Mouse (Mus musculus): ENCODE measurements around the gene Gm37419. TPM values are rescaled to one million over a fixed set of nuclear protein-coding genes. Genes with fewer than 3 reads are reported as not detected.

Gm37419 gene
- polyA plus RNA-seq, 1 experiment from 2014 or later: not detected

- peak overlapping the region; percentile 29; the same call in 1 of the 2 replicates for H3K9ac ChIP-seq
- H3K4me2 ChIP-seq: peak overlapping the region; percentile 72
- peak; percentile 68 for ATAC-seq (ENCODE audit: low FRiP score)
- no peak overlapping the region for H3K27ac ChIP-seq
- H3K36me3 ChIP-seq (replicated peaks): no peaks in the 10 kb centered on the region
- peaks cover 75% of the 10 kb centered on the region for H3K27me3 ChIP-seq
- H3K9me3 ChIP-seq: no peaks in the 10 kb centered on the region
- peaks cover 48% of the 10 kb centered on the region for H3K4me1 ChIP-seq
- peak overlapping the region; percentile 38 for H3K4me3 ChIP-seq (replicated peaks)
- 2% methylated on average over 28 of the region's 28 CpGs for WGBS
Measured at GRCm38 (mm10) chr16:23981925-23982851, 6.1 kb upstream of the Gm37419 start.

- Histone ChIP-seq H3K27me3 (peaks cover 75% of the 10 kb centered on the region), H3K4me1 (peaks cover 50% of the 10 kb centered on the region), H3K9me3 (no peaks in the 10 kb centered on the region), H3K4me3 (replicated peaks) (peak overlapping the region; percentile 36), H3K4me2 (peak overlapping the region; percentile 72), H3K9ac (peak overlapping the region; percentile 13; the same call in 1 of the 2 replicates), H3K27ac (no peak overlapping the region), H3K36me3 (replicated peaks) (no peaks in the 10 kb centered on the region)
- under 1% methylated on average over 32 of the region's 33 CpGs for WGBS
- 0 out of 2 replicates have a peak, but pooled peaks have one; percentile 8 for ATAC-seq (ENCODE audit: low FRiP score)
Measured at GRCm38 (mm10) chr16:23982891-23983588, 5.2 kb upstream of the Gm37419 start.

GRCm38 (mm10) chr16:23984183-23984582, 4.1 kb upstream of the Gm37419 start:
- H3K27me3 ChIP-seq: peaks cover 67% of the 10 kb centered on the region
- H3K27ac ChIP-seq: no peak overlapping the region
- H3K4me2 ChIP-seq: peak overlapping the region; percentile 72
- H3K9ac ChIP-seq: peak overlapping the region; percentile 39; the same call in 1 of the 2 replicates
- peaks cover 50% of the 10 kb centered on the region for H3K4me1 ChIP-seq
- H3K9me3 ChIP-seq: no peaks in the 10 kb centered on the region
- peak; percentile 48 for ATAC-seq (ENCODE audit: low FRiP score)
- peak overlapping the region; percentile 36 for H3K4me3 ChIP-seq (replicated peaks)
- 1% methylated on average over 22 of the region's 22 CpGs for WGBS
- no peaks in the 10 kb centered on the region for H3K36me3 ChIP-seq (replicated peaks)

DNA sequence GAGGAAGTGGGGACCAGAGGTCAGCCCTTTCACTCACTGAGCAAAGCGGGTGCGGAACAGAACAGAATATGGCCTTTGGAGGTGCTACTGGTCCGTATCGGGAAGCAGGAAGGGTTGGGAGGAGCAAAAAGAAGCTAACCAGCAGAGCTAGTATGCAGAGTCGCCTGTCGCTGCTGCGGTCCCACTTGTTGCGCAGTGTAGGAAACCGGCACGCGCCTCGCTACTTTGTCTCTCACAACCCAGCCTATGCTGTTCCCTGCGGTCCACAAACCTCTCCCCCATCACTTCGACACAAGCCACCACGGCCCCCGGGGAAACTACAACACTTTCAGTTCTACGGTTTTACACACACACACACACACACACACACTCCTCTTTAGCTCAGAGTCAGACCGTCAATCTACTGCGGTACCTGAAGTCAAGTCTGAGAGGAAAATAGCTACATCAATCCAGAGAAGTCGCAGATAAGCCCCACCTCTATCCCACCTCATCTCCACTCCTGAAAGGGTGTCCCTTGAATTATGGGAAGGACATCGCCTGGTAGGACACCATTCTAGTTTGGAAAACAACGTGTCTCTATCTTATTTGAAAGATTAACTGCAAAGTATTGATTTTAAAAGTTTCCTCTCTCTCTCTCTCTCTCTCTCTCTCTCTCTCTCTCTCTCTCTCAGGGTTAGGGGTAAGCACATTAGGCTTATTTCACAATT, 3.4 kb upstream of the Gm37419 start:
- Histone ChIP-seq H3K27ac (no peak overlapping the region), H3K4me3 (replicated peaks) (peak overlapping the region; percentile 36), H3K4me1 (peaks cover 56% of the 10 kb centered on the region), H3K27me3 (peaks cover 59% of the 10 kb centered on the region), H3K4me2 (peak overlapping the region; percentile 72), H3K9me3 (no peaks in the 10 kb centered on the region), H3K9ac (peak overlapping the region; percentile 39; the same call in 1 of the 2 replicates), H3K36me3 (replicated peaks) (no peaks in the 10 kb centered on the region)
- ATAC-seq (ENCODE audit: low FRiP score): no peak
- WGBS: under 1% methylated on average over 22 of the region's 22 CpGs

DNA sequence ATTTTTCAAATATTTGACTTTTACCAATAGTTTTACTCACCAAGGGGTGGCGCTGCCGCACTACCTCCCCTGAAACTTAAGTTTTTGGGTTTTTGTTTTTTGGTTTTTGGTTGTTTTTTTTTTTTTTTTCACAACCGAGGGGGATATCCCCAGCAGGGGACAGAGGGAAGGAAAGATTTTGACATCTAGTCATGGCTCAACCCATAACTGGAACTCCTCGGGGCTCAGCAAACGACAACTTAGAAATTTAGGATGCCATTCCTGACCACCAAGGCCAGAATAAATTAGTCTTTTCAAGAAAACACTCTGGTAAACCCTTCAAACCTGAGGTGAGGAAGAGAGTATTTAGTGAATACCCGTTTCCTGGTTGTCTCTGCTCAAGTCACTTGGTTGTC, 2.8 kb upstream of the Gm37419 start:
- H3K36me3 ChIP-seq (replicated peaks): no peaks in the 10 kb centered on the region
- H3K27ac ChIP-seq: no peak overlapping the region
- H3K27me3 ChIP-seq: peaks cover 56% of the 10 kb centered on the region
- WGBS: 1% methylated on average over 6 of the region's 6 CpGs
- ATAC-seq (ENCODE audit: low FRiP score): no peak
- H3K4me1 ChIP-seq: peaks cover 61% of the 10 kb centered on the region
- no peak overlapping the region for H3K9ac ChIP-seq
- H3K4me3 ChIP-seq (replicated peaks): no peak overlapping the region
- H3K4me2 ChIP-seq: peak overlapping the region; percentile 95
- H3K9me3 ChIP-seq: no peaks in the 10 kb centered on the region

- Histone ChIP-seq H3K9ac (0 out of 2 replicates have a peak overlapping the region, but pooled peaks have one; percentile 87), H3K27ac (no peak overlapping the region), H3K4me3 (replicated peaks) (peak overlapping the region; percentile 73), H3K4me2 (peak overlapping the region; percentile 95), H3K36me3 (replicated peaks) (no peaks in the 10 kb centered on the region), H3K9me3 (no peaks in the 10 kb centered on the region), H3K27me3 (peaks cover 50% of the 10 kb centered on the region), H3K4me1 (peaks cover 59% of the 10 kb centered on the region)
- 3% methylated on average over 3 of the region's 3 CpGs for WGBS
- ATAC-seq (ENCODE audit: low FRiP score): no peak
Measured at GRCm38 (mm10) chr16:23986176-23986575, 2.1 kb upstream of the Gm37419 start.

- peak overlapping the region; percentile 95 for H3K4me2 ChIP-seq
- H3K27ac ChIP-seq: no peak overlapping the region
- no peaks in the 10 kb centered on the region for H3K36me3 ChIP-seq (replicated peaks)
- no peak for ATAC-seq (ENCODE audit: low FRiP score)
- H3K4me1 ChIP-seq: peaks cover 58% of the 10 kb centered on the region
- no peaks in the 10 kb centered on the region for H3K9me3 ChIP-seq
- H3K4me3 ChIP-seq (replicated peaks): peak overlapping the region; percentile 73
- H3K9ac ChIP-seq: peak overlapping the region; percentile 87
- peaks cover 44% of the 10 kb centered on the region for H3K27me3 ChIP-seq
- WGBS: under 1% methylated on average over 17 of the region's 17 CpGs
Measured at GRCm38 (mm10) chr16:23986871-23987270, 1.4 kb upstream of the Gm37419 start.

- Histone ChIP-seq H3K27ac (peak overlapping the region; percentile 98), H3K9ac (peak overlapping the region; percentile 87), H3K27me3 (peaks cover 37% of the 10 kb centered on the region), H3K9me3 (no peaks in the 10 kb centered on the region), H3K4me3 (replicated peaks) (peak overlapping the region; percentile 73), H3K4me2 (peak overlapping the region; percentile 95), H3K4me1 (peaks cover 55% of the 10 kb centered on the region), H3K36me3 (replicated peaks) (no peaks in the 10 kb centered on the region)
- WGBS: 1% methylated on average over 61 of the region's 64 CpGs
- no peak for ATAC-seq (ENCODE audit: low FRiP score)
Measured at GRCm38 (mm10) chr16:23987341-23988156, 733 bp upstream of the Gm37419 start.

DNA sequence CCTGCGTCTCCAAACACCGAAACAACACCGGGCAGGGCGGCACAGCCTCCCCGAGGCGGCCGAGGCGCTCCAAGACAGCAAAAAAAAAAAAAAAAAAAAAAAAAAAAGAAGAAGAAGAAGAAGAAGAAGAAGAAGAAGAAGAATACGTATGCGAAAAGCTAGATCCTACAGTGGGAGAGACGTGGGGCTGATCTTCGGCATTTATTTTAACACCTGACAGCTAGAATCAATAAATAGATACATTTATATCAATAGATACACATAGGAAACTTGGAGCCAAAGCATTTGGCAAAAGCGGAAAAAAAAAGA, 171 bp upstream of the Gm37419 start:
- Histone ChIP-seq H3K9me3 (no peaks in the 10 kb centered on the region), H3K36me3 (replicated peaks) (no peaks in the 10 kb centered on the region), H3K9ac (peak overlapping the region; percentile 87), H3K4me1 (peaks cover 51% of the 10 kb centered on the region), H3K27me3 (peaks cover 35% of the 10 kb centered on the region), H3K27ac (peak overlapping the region; percentile 98), H3K4me2 (peak overlapping the region; percentile 95), H3K4me3 (replicated peaks) (peak overlapping the region; percentile 73)
- 0% methylated on average over 13 of the region's 13 CpGs for WGBS
- ATAC-seq (ENCODE audit: low FRiP score): no peak

DNA sequence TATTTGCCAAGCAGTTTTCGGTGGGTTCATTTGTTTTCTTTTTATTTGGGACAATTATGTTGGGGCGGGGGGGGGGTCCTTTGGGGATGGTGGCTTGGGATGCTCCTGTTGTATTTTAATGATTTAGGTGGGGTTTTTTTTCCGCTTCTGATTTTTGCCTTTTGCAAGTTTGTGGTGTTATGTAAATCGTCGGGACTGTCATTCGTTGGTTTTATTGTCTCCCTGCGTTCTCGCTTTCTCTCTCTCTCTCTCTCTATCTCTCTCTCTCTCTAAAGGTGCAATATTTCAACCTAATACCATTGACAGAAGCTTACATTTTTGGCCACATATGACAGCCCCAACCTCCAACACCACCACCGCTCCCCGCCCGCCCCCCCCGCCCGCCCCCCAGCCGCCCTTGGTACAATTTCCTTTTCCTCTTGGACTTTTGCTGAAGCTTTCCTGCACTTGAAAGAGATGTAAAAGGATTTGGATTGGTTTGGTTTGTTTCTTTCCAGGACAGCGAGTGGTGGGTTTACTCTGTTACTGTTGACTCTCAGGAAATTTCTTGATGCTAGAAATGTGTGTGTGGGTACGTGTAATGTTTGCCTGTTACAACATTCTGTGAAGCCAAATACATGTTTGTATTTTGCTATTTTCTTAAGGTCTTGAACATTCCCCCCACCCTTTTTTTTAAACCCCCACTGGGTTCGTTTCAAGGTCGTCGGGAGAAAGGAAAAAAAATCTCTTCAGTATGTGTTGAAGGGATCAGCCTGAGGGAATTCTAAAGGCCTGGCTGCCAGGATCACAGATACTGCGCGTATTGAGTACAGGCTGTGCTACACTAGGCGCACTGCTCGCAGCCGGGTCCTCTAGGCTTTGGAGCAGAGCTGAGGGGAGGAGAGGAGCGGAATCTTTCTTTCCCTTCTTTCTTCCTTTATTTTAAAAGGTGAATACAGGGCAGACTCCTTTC, 1.2 kb downstream of the Gm37419 start:
- Histone ChIP-seq H3K9me3 (no peaks in the 10 kb centered on the region), H3K27me3 (peaks cover 26% of the 10 kb centered on the region), H3K4me2 (peak overlapping the region; percentile 95), H3K4me1 (peaks cover 40% of the 10 kb centered on the region), H3K27ac (peak overlapping the region; percentile 98), H3K36me3 (replicated peaks) (no peaks in the 10 kb centered on the region), H3K9ac (peak overlapping the region; percentile 87), H3K4me3 (replicated peaks) (peak overlapping the region; percentile 73)
- under 1% methylated on average over 25 of the region's 25 CpGs for WGBS
- ATAC-seq (ENCODE audit: low FRiP score): peak; percentile 42; the same call in 1 of the 2 replicates

Measured in forebrain, embryonic 12.5 days (tissue).